Comparison of ENCODE assay signal across 8 mouse cellular contexts in the genomic region with DNA sequence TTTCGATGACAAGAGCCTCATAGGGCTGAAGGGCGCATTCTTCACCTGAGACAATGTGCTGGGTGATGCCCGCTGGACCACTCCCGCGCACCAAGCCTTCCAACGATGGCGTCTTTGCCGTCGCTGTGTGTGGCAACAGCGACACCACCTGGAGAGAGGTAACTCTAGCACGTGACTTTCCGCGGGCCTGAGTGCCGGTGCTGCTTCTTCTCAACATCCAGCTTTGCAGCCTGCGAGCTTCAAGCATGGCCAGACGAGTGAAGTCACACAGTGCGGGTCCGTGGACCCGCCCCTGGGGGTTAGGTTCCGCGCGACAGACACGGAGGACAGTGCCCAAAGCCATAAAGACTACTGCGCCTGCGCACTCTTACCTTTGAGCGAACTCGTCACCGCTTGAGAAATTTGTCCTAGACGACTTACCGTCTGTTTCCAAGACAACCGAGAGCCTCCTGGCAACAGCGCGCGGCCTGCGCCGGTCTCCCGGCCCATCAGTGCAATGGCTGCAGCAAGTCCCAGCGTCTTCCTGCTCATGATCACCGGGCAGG. TPM values are rescaled to one million over a fixed set of nuclear protein-coding genes. Genes with fewer than 3 reads are reported as not detected.
DNase-seq lines count a peak whose midpoint lies in the region; ATAC-seq lines count a peak whose summit lies in the region.

A gene (plus strand): TSS at position 432 of the 545 bp plus-strand sequence.

- under 1% methylated on average over 39 of the region's 39 CpGs for WGBS in hindbrain, embryonic 11.5 days

- peak within 1 kb of the TSS; percentile 54; the same call in 1 of the 2 replicates for H3K27ac ChIP-seq in hindbrain, embryonic 11.5 days (ENCODE audit: low read depth, low read length)

- H3K4me2 ChIP-seq in hindbrain, embryonic 11.5 days (replicated peaks; ENCODE audit: low read depth, low read length), result peak within 1 kb of the TSS; percentile 51

- H3K36me3 ChIP-seq in hindbrain, embryonic 11.5 days (ENCODE audit: control insufficient read depth, insufficient read depth, low read length), result no peaks in the 10 kb centered on the region

- H3K4me1 ChIP-seq in hindbrain, embryonic 11.5 days (replicated peaks; ENCODE audit: control insufficient read depth, insufficient read depth, low read length), result peaks cover 7% of the 10 kb centered on the region; the same call in 1 of the 2 replicates

- ATAC-seq in hindbrain, embryonic 11.5 days (ENCODE audit: low FRiP score), result peak; percentile 90

- H3K9ac ChIP-seq in hindbrain, embryonic 11.5 days (ENCODE audit: low read depth, low read length), result peak within 1 kb of the TSS; percentile 59

- DNase-seq in Muller cell, postnatal 12 days (ENCODE audit: inconsistent ontology term), result peak; percentile 93
- DNase-seq in cerebellum, adult 9-11 months, result peak; percentile 98
- DNase-seq in frontal cortex, adult 2 months (ENCODE audit: extremely low spot score in 1 of 2, low spot score in 1 of 2), result peak; percentile 97 to 100
- DNase-seq in hindbrain, embryonic 11.5 days (ENCODE audit: low spot score), result peak; percentile 99
- peak; percentile 96 to 97 for DNase-seq in layer of hippocampus, postnatal 10 days (ENCODE audit: low spot score in 2 of 2)
- peak; percentile 97 for DNase-seq in lung, postnatal 10 days
- peak; percentile 92 for DNase-seq in ovary, postnatal 36 days (ENCODE audit: low spot score)
- peak; percentile 94 for DNase-seq in thymus, postnatal 25 days

- peak within 1 kb of the TSS; percentile 50 for H3K4me3 ChIP-seq in hindbrain, embryonic 11.5 days (ENCODE audit: low read depth, low read length)

- no peaks in the 10 kb centered on the region for H3K9me3 ChIP-seq in hindbrain, embryonic 11.5 days (ENCODE audit: control insufficient read depth, low read length)

- no peaks in the 10 kb centered on the region for H3K27me3 ChIP-seq in hindbrain, embryonic 11.5 days (ENCODE audit: control insufficient read depth, insufficient read depth, low read length)

RNA-seq across cellular contexts. Expression of the gene that starts here (rescaled TPM):
- 46.8 and 50.6 TPM in 2 replicates for polyA plus RNA-seq in frontal cortex, adult 2 months (2012; rRNA removed)
- 34.3 and 42.1 TPM in 2 replicates for polyA plus RNA-seq in hindbrain, embryonic 11.5 days (2014; fragmentation: Nextera tagmentation; extraction: Ambion mirVana)
- total RNA-seq in layer of hippocampus, postnatal 10 days (2021), result 10 to 100 TPM; 30.8 to 34.2 TPM

Comparison
In these comparisons a context has a peak if more than half of its experiments do, and no peak if none do; other contexts are left out.
1. Peak in every context shown above with its lines: DNase-seq, ATAC-seq, H3K4me3 ChIP-seq and H3K27ac ChIP-seq.